Mouse (Mus musculus) T-helper 17 cell (primary cell): Measurements from ENCODE around the gene Npl.
"Not testable (repeated sequence)": the region's sequence is repeated elsewhere in the genome, so short reads cannot be mapped to it uniquely, and the experiment has no call there.

Experiments used
- in situ Hi-C, 2 experiments: fragments of 300-600 bp; cut with MboI, MseI; formaldehyde crosslinking; loops; 1 replicate in 1 of 2; 2 replicates in 1 of 2; pipeline ENCODE4 v1.15.1; 2025; ENCODE audit warnings: high pct_unique_total_duplicates in 2 of 2

Npl gene

DNA sequence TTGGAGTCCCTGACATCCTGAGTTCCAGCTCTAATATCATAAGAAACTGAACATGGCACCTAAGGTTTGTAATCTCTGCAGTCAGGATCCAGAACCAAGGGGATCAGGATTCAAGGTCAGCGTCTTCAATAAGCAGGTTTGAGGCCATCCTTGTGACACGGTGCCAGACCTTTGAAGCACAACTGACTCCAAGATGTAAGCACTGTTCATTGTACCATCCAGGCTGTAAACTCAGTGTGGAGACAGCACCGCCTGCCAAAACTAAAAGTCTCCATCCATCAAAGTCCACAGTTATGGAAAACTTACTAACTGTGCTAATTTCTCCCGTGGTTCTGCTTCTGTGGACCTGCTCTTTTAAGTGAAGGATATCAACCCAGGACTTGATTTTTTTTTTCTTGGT, 59.9 kb downstream of the Npl start:
- in situ Hi-C loops: no loop called here

DNA sequence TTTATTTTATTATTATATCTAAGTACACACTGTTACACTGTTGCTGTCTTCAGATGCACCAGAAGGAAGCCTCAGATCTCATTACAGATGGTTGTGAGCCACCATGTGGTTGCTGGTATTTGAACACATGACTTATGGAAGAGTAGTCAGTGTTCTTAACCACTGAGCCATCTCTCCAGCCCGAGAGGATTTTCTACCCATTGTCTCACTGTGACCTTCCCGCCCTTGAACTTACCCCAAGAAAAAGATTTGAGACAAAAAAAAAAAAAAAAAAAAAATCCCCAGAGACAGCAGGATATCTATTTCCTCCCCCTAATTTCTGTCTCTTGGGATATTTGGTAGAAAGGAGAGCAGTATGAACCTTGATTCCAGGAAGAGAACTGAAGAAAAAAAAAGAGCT, 60.3 kb downstream of the Npl start:
- in situ Hi-C loops: no loop called here

DNA sequence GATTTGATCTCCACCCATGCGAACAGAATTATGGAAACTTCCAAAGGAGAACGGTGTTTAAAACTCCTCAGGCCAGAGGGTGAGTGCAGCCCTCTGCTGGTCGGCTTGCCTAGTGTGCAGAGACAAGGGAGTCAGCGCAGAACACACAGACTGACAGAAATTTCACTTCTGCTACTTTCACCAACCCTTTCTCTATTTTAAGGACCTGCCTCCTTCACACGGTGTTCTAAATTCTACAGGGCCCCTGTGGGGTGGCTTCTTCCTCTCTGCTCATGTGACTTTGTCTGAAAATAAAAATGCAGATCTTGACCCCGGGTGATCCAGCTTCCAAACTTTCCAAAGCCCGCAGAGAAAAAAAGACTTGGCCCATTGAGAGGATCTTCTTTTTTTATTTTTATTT, 60.7 kb downstream of the Npl start:
- in situ Hi-C loops: no loop called here

DNA sequence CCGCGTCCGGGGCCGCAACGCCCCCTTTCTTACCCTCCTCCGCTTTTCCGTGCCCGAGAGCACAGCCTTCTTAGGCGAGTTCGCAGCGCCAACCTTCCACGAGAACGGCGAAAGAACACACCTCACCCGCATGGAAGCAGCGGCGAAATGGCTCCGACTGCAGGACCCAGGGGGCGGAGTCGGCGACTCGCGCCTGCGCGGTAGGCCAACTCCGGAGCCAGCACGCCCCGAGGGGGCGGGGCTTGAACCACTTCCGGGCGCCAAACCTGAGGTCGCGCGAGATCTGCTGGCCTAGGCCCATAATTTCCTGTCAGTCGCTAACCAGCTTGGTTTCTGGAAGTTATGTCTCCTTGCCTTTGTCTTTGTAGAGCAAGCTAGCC, 62.4 kb downstream of the Npl start, which contains the start of gene Dhx9:
Gene Dhx9 (minus strand): TSS at position 161 of the 380 bp plus-strand sequence.
- in situ Hi-C loops: no loop called here

DNA sequence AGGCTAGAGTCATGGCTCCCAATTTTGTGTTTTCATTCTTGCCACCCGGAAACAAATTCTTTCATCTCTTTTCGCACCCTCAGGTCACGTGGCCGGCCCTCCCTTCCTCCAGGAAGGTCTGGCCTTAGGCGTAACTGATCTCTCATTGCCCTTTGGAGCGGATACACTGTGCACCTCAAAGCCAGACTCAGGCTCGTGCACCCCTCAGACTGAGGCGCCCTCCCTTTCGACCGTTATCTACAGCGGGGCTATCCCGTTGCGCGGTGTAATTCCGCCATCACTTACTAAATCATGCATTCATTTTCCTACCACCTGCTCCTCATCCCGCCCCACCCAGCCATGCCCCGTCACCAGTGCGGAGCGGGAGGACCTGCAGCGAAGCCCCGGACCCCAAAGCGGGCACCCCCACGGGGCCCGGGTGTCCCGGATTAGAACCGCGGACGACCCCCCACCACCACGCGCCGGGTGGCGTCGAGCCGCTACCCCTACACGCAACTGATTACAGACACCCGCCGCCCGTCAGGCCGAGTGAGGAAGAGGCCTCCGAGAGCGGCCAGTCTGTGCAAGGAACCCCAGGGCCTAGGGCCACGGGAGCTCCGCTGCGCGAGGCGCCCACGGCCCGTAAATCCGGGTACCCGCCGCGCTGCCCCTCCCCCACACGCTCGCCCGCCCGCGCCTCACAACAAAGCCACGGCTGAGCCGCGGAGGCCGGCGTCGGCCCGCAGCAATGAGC, 62.9 kb downstream of the Npl start:
- in situ Hi-C loops: no loop called here

DNA sequence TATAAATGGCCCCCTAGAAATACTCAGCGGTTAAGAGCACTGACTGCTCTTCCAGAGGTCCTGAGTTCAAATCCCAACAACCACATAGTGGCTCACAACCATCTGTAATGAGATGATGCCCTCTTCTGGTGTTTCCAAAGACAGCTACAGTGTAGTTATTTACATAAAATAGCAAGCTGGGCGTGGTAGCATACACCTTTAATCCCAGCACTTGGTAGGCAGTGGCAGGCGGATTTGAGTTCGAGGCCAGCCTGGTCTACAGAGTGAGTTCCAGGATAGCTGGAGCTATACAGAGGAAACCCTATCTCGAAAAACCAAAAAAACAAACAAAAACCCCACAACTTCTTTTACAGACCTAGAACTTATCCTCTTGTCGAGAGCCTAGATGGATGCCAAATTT, 63.7 kb downstream of the Npl start:
- in situ Hi-C loops: not testable (repeated sequence)

DNA sequence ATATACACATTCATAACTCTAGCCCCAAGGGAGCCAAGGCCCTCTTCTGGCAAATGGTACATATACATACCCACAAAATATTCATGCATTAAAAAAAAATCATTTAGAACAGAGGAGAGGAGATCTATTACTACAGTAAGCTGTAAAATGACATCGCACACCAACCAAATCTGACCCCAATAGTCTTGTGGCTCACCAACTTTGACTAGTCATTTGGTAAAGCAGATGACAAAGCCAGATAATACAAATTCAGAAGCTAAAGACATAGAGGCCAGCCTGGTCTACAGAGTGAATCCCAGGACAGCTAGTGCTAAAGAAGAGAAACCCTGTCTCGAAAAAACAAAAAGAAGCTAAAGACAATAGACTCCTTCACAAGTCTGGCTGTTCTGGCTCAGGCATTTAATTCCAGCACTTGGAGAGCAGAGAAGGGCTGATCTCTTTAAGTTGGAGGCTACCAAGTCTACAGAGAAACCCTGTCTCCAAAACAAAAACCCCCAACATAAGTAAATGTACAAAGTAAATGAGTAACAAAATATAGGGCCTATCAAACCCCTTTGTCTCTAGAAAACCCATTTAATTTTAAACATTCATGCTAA, 64.5 kb downstream of the Npl start:
- in situ Hi-C loops: no loop called here

DNA sequence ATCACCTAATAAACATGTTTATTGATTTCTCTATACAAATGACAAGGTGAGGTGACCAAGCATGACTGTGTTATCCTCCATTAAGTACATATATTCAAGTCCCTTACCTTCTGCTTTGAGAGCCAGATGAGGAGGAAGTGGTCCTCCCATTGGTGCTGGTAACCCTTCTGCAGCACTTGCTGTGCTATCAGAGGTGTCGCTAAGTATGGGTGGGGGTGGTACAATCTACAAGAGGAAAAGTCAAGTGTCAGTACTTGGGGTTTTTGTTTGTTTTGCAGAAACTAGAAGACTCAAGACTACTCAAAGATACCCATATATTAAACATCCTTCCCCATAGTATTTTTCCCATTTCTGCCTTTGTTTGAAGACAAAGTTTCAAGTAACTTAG, 68.8 kb downstream of the Npl start:
- in situ Hi-C loops: no loop called here

DNA sequence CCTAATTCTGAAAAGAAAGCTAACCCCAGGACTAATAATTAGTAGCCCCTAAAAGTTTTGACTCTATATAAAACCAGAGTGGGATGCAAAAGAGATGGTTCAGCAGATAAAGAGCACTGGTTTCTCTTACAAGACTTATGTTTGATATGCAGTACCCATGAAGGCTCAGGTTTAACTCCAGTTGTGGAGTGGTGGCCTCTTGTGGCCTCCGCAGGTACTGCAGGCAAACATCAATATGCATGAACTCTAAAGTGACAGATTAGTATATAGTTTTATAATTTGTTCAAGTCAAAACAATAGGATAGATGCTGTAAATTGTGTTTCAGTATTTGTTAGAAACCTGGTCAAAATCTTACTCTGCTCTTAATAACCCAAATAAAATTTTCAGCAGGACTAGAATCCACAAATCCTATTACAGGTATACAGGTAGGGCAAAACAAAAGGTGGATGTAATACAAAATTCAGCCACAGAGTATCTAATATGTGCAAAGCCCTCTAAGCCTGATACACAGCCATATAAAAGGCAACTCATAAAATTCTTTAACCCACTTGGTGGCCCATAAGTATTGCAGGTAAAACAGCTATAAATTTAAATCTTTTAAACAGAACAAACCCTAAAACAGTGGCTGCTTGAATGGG, 69.3 kb downstream of the Npl start:
- in situ Hi-C loops: no loop called here

DNA sequence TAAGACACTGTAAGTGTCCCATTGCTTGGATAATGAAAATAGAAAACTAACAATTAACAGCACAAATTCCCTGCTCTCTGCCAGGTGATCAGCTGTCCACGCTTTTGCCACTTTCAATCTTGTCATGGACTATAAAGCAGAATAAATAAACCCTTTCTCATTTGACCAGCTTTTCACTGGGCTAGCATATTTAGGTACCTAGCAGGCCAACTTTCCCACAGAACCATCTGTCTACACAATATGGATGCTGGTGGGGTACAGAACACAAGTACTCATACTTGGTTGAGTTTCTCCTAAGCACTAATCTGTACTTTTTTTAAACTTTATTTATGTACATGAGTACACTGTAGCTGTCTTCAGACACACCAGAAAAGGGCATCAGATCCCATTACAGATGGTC, 70.5 kb downstream of the Npl start:
- in situ Hi-C loops: no loop called here

DNA sequence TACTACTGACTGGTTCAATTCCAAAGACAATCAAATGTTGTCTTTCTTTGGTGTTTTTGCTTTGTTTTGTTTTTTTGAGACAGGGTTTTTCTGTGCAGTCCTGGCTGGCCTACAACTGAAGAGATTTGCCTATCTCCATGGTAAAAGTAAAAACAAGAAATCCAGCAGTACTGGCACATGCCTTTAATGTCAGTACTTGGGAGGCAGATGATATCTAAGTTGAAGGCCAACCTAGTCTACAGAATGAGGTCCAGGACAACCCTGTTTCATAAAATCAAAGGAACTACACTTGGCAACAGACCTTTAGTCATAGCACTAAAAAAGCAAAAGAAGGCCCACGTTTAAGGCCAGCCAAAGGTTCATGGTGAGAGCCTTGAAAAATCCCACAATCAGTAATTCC, 88.0 kb downstream of the Npl start:
- in situ Hi-C loops: loop anchor here in 1 of 2 experiments (10.0 kb wide), 1 partner anchor 597 kb away; no protein-coding TSS in a partner anchor

DNA sequence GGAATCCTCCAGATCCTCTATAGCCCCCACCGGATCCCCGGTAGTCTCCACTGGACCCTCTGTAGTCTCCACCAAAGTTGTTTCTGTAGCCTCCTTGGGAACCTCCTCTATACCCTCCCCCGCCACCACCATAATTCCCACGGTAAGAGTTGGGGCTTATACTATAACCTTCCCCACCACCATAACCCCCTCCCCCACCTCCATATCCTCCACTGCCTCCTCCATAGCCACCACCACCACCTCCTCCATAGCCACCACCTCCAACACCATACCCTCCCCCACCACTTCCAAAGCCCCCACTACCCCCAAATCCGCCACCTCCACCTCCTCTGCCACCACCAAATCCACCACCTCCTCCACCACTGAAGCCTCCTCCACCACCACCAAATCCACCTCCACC, 93.7 kb downstream of the Npl start:
- in situ Hi-C loops: loop anchor here in 1 of 2 experiments (5.0 kb wide), 1 partner anchor 604 kb away; no protein-coding TSS in a partner anchor

DNA sequence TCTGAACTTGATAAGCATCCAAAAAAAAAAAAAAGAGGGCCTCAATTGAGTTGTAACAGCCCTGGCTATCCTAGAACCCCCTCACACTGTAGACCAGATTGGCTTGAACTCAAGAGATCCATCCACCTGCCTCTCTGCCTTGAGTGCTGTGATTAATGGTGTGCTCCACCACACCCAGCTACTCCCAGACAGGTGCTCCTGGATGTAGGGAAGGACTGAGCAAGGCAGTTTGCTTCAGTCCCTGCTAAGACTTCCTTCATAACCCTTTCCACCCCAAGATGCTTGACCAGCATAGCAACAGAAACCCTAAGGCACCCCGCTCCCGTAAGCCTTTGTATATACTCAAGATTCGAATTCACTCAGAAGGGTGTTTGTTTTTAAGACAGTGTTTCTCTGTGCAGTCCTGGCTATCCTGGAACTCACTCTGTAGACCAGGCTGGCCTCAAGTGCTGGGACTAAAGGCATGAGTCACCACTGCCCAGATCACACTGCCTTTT, 96.7 kb downstream of the Npl start:
- in situ Hi-C loops: no loop called here
